Mouse (Mus musculus): ENCODE data around the gene Gm20388.

- TF ChIP-seq CTCF (IDR thresholded peaks at IDR 0.05; ENCODE audit: low read depth) (no peak), EP300 (optimal IDR thresholded peaks at IDR 0.05) (no peak)
Observed at GRCm38 (mm10) chr8:121987892-121988291, 2077.3 kb downstream of the Gm20388 start.
